Mouse (Mus musculus): ENCODE measurements around the gene Copz1.

Gene Copz1

GRCm38 (mm10) chr15:103338829-103339165, 66.3 kb downstream of the Copz1 start:
- no peak for DNase-seq (ENCODE audit: low spot score in 2 of 2)

- peak in 1 of 2 experiments; percentile 51 for DNase-seq (ENCODE audit: low spot score in 2 of 2)
Measured at GRCm38 (mm10) chr15:103339166-103339960, 66.8 kb downstream of the Copz1 start.

- peak; percentile 73 to 74 for DNase-seq (ENCODE audit: low spot score in 2 of 2)
Measured at GRCm38 (mm10) chr15:103339961-103340337, 67.4 kb downstream of the Copz1 start, which contains the start of gene Zfp385a. Gene Zfp385a (minus strand): TSS chr15:103340093.

- DNase-seq (ENCODE audit: low spot score in 2 of 2): no peak
Measured at GRCm38 (mm10) chr15:103340786-103341185, 68.3 kb downstream of the Copz1 start.

- no peak for DNase-seq (ENCODE audit: low spot score in 2 of 2)
Measured at GRCm38 (mm10) chr15:103341547-103341946, 69.0 kb downstream of the Copz1 start.

GRCm38 (mm10) chr15:103342415-103342814, 69.9 kb downstream of the Copz1 start:
- peak; percentile 82 to 88 for DNase-seq (ENCODE audit: low spot score in 2 of 2)

GRCm38 (mm10) chr15:103343008-103343407, 70.5 kb downstream of the Copz1 start:
- DNase-seq (ENCODE audit: low spot score in 2 of 2): no peak

- DNase-seq (ENCODE audit: low spot score in 2 of 2): no peak
Measured at GRCm38 (mm10) chr15:103343556-103343955, 71.0 kb downstream of the Copz1 start.

GRCm38 (mm10) chr15:103345789-103346188, 73.3 kb downstream of the Copz1 start:
- no peak for DNase-seq (ENCODE audit: low spot score in 2 of 2)

- peak; percentile 70 for DNase-seq (ENCODE audit: low spot score in 2 of 2)
Measured at GRCm38 (mm10) chr15:103347275-103347684, 74.8 kb downstream of the Copz1 start.

Measured in right cerebral cortex, adult 2 months (tissue).